Mouse (Mus musculus): ENCODE data around the gene Gen1. TPM values are rescaled to one million over a fixed set of nuclear protein-coding genes. Genes with fewer than 3 reads are reported as not detected.

The Gen1 gene
- total RNA-seq, 2 experiments from 2014 or later = 28.7 to 31.0 TPM

- no peak for ATAC-seq (replicated peaks; ENCODE audit: low FRiP score, low TSS enrichment, poor library complexity, severe bottlenecking)
Observed at GRCm38 (mm10) chr12:11226529-11227268, 38.9 kb downstream of the Gen1 start.

GRCm38 (mm10) chr12:11226123-11226522, 39.5 kb downstream of the Gen1 start:
- ATAC-seq (replicated peaks; ENCODE audit: low FRiP score, low TSS enrichment, poor library complexity, severe bottlenecking) = no peak

GRCm38 (mm10) chr12:11224722-11225121, 40.9 kb downstream of the Gen1 start:
- no peak for ATAC-seq (replicated peaks; ENCODE audit: low FRiP score, low TSS enrichment, poor library complexity, severe bottlenecking)

GRCm38 (mm10) chr12:11223090-11223489, 42.5 kb downstream of the Gen1 start:
- ATAC-seq (replicated peaks; ENCODE audit: low FRiP score, low TSS enrichment, poor library complexity, severe bottlenecking) = no peak

GRCm38 (mm10) chr12:11222566-11222965, 43.0 kb downstream of the Gen1 start:
- no peak for ATAC-seq (replicated peaks; ENCODE audit: low FRiP score, low TSS enrichment, poor library complexity, severe bottlenecking)

GRCm38 (mm10) chr12:11221524-11222330, 43.9 kb downstream of the Gen1 start:
- no peak for ATAC-seq (replicated peaks; ENCODE audit: low FRiP score, low TSS enrichment, poor library complexity, severe bottlenecking)

GRCm38 (mm10) chr12:11217726-11218250, 47.8 kb downstream of the Gen1 start:
- no peak for ATAC-seq (replicated peaks; ENCODE audit: low FRiP score, low TSS enrichment, poor library complexity, severe bottlenecking)

- no peak for ATAC-seq (replicated peaks; ENCODE audit: low FRiP score, low TSS enrichment, poor library complexity, severe bottlenecking)
Observed at GRCm38 (mm10) chr12:11216454-11216853, 49.1 kb downstream of the Gen1 start.

GRCm38 (mm10) chr12:11215555-11215954, 50.0 kb downstream of the Gen1 start:
- no peak for ATAC-seq (replicated peaks; ENCODE audit: low FRiP score, low TSS enrichment, poor library complexity, severe bottlenecking)

GRCm38 (mm10) chr12:11214776-11215175, 50.8 kb downstream of the Gen1 start:
- ATAC-seq (replicated peaks; ENCODE audit: low FRiP score, low TSS enrichment, poor library complexity, severe bottlenecking) = no peak

GRCm38 (mm10) chr12:11212881-11213280, 52.7 kb downstream of the Gen1 start:
- no peak for ATAC-seq (replicated peaks; ENCODE audit: low FRiP score, low TSS enrichment, poor library complexity, severe bottlenecking)

- ATAC-seq (replicated peaks; ENCODE audit: low FRiP score, low TSS enrichment, poor library complexity, severe bottlenecking) = no peak
Observed at GRCm38 (mm10) chr12:11210361-11210760, 55.2 kb downstream of the Gen1 start.

- no peak for ATAC-seq (replicated peaks; ENCODE audit: low FRiP score, low TSS enrichment, poor library complexity, severe bottlenecking)
Observed at GRCm38 (mm10) chr12:11209636-11210035, 56.0 kb downstream of the Gen1 start.

GRCm38 (mm10) chr12:11208872-11209271, 56.7 kb downstream of the Gen1 start, which contains the start of gene Msgn1:
TSS of gene Msgn1 (minus strand) at chr12:11208972.
- no peak for ATAC-seq (replicated peaks; ENCODE audit: low FRiP score, low TSS enrichment, poor library complexity, severe bottlenecking)

GRCm38 (mm10) chr12:11206321-11206720, 59.3 kb downstream of the Gen1 start:
- ATAC-seq (replicated peaks; ENCODE audit: low FRiP score, low TSS enrichment, poor library complexity, severe bottlenecking) = no peak

GRCm38 (mm10) chr12:11203694-11204665, 61.6 kb downstream of the Gen1 start:
- ATAC-seq (replicated peaks; ENCODE audit: low FRiP score, low TSS enrichment, poor library complexity, severe bottlenecking) = no peak

- ATAC-seq (replicated peaks; ENCODE audit: low FRiP score, low TSS enrichment, poor library complexity, severe bottlenecking) = no peak
Observed at GRCm38 (mm10) chr12:11202476-11202875, 63.1 kb downstream of the Gen1 start.

GRCm38 (mm10) chr12:11200711-11201110, 64.9 kb downstream of the Gen1 start:
- ATAC-seq (replicated peaks; ENCODE audit: low FRiP score, low TSS enrichment, poor library complexity, severe bottlenecking) = no peak

- no peak for ATAC-seq (replicated peaks; ENCODE audit: low FRiP score, low TSS enrichment, poor library complexity, severe bottlenecking)
Observed at GRCm38 (mm10) chr12:11198551-11198950, 67.0 kb downstream of the Gen1 start.

Data from megakaryocyte-erythroid progenitor cell, adult 5-6 weeks (primary cell).